Mouse (Mus musculus) forelimb bud, embryonic 11.5 days (tissue): ENCODE data around the gene Efemp2.
A peak's percentile ranks its signal among the peaks of the same experiment; 100 is the strongest.

ENCODE experiments used
- DNase-seq: peaks from one replicate; pipeline ENCODE4 v3.0.0-alpha.2; 2012; ENCODE audit warnings: low read depth, low spot score

Gene Efemp2

DNA sequence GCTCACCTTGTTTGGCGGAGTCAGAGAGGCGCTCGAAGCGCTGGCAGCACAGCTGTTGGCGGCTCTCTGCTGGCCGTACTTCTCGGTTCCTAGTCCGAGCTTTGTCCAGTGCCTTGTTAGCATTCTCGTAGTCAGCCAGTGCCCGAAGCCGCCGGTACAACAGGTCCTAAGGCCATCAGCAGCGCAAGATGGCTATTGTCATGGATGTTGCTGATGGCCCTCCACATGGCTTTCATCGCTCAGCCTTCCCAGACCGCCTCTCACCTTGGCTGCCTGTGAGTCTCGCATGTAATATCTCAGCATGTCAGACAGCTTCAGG is 22.3 kb downstream of the Efemp2 start:
- DNase-seq: no peak

DNA sequence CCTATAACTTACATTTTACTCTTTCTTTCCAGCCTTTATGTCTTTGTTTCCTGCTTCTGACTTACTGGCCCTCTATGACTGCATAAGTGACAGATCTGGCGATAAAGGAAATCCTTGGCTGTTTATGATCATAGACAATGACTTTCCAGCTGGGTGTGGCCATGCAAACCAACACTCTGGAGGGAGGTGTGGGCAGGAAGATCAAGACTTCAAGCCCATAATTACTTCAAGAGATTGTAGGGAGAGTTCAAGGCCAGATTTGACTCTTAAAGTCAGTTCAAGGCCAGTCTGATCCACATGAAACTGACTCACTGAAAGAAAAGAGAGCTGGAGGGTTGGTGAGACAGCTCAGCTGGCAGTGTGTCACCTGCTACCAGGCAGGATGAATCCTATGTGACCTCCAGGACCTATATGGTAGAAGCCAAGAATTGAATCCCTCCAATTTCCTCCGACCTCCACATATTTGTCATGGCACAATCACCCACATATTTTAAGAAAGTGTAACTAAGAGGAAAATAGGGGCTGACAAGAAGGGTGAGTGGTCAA is 26.6 kb downstream of the Efemp2 start:
- DNase-seq: no peak

DNA sequence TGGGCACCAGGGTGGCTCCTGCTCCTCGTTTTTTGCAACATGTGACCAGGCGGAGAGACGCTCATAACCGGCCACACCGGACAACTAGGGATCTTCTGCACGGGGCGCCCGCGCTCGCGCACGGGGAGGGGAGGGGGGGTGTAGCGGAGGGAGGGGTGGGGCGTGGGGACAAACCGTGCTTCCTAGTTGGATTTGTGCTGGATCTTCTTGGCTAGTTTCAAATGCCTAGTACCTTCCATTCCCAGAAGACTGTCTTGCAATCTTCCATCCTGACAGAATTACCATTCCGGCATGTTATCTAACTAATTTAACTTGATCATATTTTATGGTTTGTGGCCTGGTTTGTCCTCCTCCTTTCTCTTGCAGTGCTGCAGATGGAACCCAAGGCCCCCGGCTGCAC is 29.9 kb downstream of the Efemp2 start, which contains the start of gene 1700020D05Rik:
TSS of gene 1700020D05Rik (minus strand) at position 101 of the 400 bp plus-strand sequence.
- DNase-seq: no peak

DNA sequence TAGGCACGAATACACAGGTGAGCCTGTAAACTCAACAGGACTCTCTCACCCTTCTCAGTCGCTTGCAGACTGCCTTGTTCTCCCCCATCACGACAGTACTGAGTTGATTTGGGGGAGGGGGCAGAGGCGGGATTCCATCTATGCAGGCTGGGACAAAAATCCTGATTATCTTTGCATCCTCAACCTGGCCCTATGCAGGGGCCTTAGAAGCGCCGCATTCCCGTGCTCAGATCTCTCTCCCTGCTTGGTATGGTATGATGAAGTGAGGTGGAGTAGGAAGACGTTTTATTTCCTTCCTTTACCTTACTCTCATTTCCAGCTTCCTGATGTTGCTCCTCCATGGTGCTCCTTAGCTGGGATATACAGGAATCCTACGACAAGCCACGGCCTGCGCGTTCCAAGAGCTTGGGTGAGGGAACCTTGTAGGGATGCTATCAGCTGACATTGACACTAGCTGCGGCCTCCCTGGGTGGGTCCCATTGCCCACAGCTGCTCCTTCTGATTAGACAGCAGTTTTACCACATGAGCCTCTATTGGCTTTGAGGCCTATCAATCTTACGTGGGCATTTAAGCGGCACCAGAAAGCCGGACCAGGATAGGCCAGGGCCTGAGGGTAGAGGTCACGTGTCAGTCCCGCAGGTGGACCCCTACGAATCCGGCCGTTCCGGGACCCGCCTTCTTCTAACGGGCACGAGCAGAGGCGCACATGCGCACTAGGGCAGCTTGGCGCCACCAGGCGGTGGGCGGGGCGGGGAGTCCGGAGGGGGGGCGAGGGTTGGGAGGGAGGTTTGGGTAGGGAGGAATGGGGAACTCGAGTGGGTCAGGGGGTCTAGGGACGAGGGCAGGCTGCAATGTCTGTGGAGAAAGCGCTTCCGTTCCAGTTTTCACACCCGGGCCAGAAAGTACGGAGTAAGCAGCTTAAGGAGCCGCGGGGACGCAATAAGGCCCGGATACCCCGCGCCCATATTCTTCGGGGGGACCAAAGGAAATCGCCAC is 36.6 kb downstream of the Efemp2 start, which contains the start of gene Snx32:
TSS of gene Snx32 (minus strand) at position 508 of the 996 bp plus-strand sequence.
- peak; percentile 97 for DNase-seq

DNA sequence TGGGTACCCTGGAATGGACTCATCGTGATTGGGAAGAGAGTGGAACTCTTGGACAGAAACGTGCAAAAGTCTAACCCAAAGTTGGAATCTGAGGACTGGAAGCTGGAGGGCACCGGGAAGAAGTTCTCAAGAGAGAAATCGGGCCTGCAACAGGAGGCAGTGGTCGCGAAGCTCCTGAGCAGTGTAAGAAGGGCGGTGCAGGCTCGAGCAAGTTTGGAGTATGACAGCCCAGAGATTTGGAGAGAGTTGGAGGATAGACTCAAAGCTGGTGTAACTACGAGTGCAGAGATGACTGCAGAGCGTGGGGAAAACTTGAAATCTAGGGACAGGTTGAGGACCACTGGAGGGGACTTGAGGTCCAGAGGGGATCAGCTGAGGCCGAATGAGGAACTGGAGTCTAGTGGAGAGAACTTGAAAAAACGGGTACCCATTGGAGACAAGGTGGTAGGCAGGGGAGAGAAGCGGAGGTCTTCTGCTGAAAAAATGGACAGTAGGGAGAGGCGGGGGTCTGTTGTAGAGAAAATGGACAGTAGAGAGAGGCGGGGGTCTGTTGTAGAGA is 37.4 kb downstream of the Efemp2 start:
- no peak for DNase-seq

DNA sequence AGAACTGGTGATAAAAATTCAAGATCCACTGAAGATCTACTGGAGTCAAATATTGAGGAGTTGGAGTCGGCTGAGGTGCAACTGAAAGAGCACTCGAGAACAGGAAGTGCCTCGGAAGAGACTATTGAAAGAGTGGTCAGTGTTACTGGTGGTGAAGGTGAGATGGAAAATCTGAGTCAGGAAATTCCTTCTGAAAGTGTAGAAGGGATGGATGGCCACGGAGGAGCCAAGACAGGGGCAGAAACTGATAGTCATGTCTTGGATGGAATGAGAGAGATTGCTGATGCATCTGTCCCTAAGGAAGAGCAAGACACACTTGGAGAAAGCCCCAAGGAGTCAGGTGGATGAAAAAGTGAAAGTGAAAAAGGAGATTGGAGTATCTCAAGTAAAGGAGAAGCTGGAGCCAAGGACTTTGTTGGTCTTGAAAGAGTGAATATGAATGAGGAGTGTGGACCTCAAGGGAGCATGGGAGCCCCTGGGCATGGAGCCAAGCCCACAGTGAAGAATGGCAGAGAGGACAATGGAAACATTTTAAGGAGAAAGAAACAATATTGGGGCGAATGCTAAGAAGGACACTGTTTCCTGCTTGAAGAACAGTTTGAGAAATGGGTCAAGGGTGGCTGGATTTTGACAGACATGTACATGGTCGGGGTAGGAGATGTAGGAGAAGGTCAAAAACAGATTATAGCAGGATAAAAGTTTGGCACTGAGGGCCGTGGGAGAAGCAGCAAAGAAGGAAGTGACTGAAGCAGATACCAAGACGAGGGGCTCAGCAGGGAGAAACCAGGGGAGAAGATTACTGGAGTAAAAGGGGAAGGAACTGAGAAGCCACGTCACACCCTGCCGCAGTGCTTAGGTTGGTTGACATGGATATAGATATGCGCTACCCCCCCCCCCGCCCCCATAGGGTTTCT is 38.6 kb downstream of the Efemp2 start:
- DNase-seq: no peak

DNA sequence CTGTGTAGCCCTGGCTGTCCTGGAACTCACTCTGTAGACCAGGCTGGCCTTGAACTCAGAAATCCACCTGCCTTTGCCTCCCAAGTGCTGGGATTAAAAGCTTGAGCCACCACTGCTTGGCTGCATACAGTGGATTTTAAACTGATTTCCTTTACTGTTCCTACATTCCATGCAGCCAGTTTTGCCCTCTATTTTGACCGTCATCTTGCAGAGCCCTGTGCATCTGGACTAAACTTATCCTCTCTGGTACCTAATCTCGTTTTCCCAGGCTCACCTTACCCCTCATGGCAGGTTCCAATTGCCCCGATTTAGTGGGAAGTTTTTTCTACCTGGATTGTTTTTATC is 39.2 kb downstream of the Efemp2 start:
- DNase-seq: no peak

DNA sequence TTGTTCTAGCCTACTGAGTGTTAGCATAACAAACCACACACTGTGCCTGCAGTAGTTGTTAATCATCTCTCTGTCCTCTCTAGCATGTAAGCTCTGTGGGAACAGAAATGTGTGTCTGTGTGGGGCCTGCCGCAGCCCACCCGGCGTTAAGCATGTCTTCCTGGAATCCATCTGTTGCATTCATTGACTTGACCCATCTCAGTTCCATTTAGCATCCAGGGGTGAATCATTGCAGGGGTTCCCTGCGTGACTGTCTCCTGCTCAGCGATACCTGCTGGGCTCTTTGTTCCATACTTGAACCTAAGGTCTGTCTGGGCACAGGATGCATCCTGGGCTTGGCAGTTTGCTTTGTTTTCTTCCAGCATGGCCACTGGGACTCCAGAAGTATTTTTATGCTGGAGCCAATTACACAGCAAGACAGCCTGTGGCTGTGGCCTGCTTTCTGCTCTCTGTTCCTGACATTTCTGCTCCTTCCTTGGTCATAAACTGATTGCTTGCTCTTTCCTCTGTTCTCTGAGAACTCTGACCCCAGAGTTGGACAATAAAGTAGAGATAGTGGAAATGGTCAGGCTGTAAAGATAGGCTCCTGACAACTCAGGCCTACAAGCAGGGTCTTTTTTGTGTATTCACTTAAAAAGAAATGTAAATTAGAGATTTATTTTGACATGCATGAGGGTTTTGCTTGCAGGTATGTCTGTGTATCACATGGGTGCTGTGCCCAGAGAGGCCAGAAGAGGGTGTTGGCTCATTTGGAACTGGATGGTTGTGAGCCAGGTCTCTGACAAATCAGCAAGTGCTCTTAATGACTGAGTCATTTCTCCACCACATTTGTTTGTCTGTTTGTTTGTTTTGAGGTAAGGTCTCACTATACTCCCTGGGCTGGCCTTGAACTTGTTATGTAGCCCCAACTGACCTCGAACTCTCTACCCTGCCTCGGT is 42.4 kb downstream of the Efemp2 start:
- no peak for DNase-seq

DNA sequence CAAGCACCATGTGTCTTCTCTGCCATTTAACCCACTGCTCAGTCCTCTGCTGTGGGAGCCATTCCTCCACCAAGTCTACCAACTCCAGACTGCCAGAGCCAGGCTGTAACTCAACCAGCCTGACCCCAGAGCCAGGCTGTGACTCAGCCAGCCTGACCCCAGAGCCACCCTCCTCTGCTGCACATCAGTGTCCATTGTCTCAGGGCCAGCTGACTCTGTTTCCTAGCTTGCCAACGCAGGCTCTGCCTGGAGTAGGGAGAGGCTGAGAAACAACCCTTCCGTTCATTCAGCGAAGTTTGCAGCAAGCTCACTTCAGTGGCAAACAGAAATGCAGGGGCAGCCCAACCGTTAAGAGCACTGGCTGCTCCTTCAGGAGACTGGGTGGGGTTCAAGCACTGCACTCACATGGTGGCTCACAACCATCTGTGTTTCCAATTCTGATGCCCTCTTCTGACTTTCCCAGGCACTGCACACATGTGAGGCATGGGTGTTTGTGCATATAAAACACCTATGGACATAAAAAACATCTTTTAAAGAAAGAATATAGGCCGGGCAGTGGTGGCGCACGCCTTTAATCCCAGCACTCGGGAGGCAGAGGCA is 43.3 kb downstream of the Efemp2 start:
- DNase-seq: no peak

DNA sequence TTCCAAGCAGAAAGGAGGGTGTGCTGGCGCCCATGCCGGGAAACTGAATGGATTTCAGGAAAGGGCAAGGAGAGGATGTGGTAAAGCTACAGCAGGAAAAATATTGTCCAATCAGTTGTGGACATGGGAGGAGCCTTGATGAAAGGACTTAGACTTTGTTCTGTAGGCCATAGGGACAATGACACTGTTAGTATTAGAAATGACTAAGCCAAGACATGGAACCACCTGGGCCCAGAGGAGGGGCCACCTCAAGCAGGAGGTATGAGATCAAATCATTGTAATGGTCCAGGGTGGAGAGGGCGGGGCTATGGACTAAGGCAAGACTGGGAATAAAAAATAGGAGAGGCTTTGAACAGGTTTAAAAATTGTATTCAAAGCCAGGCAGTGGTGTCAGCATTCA is 45.0 kb downstream of the Efemp2 start:
- no peak for DNase-seq

DNA sequence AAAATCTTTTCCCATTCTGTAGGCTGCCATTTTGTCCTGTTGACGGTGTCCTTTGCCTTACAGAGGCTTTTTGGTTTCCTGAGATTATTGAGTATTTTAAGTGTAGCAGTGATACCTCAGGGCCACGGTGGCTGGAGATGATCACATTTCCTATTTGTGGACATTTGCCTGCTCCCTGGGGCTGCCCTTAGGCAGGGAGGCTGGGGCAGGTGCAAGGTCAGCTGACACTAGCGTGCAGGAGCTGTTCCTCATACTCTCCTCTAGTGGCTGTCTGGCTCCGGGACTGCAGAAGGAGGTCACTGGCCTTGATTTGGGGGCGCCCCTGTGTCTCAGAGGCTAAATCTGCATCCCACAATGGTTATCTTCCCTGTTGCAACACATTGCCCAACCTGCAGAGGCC is 51.5 kb downstream of the Efemp2 start:
- DNase-seq: no peak

DNA sequence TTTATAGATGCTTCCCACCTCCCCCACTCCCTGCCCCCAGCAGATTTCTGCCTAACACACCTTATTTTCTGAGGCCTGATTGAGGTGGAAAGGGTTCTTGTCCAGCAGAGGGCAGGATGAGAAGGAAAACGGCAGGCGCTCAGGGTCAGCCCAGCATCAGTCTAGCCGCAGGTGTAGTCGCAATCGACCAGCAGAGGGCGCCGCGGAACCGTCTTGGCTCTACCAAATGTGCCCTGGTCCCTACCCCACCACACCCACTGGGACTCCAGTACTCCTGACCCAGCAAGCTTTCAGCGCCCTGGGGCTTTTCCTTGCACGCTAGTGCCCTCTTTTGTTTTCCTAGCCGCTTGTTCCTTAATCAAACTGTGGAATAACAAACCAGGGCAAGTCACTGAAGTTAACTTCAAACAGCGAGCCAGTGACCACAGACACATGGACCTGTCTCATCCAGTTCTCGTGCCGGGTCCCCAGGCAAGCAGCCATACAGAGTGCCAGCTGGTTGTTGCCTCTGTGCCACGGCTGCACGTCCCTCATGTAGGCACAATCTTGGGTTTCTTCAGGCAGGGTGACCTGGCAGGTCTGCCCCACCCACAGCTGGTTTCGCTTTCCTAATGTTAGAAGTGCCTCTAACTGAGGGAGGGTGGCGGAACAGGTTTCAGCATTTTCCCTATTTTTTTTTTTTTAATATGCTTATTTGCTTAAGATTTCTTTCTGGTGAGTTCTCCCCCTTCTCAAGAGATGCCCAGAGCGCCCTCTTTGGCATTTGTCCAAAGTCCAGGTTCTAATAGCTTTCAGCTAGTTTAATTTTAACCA is 55.8 kb downstream of the Efemp2 start:
- peak; percentile 93 for DNase-seq

DNA sequence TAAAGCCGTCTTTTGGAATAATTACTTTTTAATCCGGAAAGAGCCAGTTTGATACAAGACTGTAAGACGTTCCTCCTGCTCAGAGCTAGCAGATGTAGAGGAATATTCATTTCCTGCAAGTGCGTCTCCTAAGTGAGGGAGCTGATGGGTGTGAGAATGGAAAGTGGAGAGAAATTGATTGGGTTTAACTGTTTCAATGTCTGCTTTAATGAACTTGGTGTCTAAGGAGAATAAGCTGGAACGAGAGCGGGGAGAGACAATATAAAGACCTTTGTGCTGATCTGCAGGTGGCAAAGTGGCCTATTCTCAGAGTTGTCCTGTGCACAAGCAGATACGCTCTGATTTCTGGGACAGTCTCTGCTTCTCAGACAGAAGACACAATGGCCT is 56.4 kb downstream of the Efemp2 start:
- no peak for DNase-seq
